In the genomic region with DNA sequence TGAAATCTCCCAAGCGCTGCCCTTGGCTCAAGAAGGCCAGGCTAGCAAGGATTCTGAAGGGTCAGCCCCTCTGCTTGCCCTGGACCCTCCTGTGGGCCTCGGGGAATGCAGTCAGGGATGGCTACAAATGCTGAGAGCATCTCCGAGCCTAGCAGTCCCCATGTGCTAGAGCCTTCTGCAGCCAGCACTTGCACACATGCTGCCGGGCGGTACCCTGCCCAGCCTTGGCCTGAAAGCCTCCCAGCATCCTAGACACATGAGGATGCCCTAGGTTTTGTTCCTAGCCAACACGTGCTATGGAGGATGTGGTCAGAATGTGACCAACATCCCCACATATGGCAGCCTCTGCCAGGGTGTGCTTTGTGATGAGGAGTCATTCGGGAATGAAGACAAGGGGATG, we compare ENCODE assay signal across 21 mouse cellular contexts. TPM values are rescaled to one million over a fixed set of nuclear protein-coding genes. Genes with fewer than 3 reads are reported as not detected.
"Had no signal": no experiment of that assay in that cellular context is flagged by ENCODE, and none has a peak within 500 bp of the region (broad histone marks: within the 10 kb centered on the region; RNA-seq: fewer than 3 reads in every experiment).

No protein-coding gene starts in this region.

- ATAC-seq: midbrain, embryonic 15.5 days had no signal

- H3K4me1 ChIP-seq: liver, embryonic 13.5 days had no signal

- H3K4me2 ChIP-seq: kidney, embryonic 15.5 days; liver, embryonic 13.5 days; midbrain, embryonic 15.5 days; stomach, embryonic 15.5 days had no signal

- H3K9me3 ChIP-seq: kidney, embryonic 15.5 days; liver, embryonic 13.5 days; midbrain, embryonic 12.5 days; midbrain, embryonic 15.5 days; stomach, embryonic 15.5 days had no signal

- H3K4me3 ChIP-seq: kidney, embryonic 15.5 days; liver, embryonic 13.5 days; midbrain, embryonic 12.5 days; midbrain, embryonic 15.5 days; stomach, embryonic 15.5 days had no signal

- H3K27me3 ChIP-seq: kidney, embryonic 15.5 days; midbrain, embryonic 15.5 days; stomach, embryonic 15.5 days had no signal

- H3K36me3 ChIP-seq: kidney, embryonic 15.5 days; liver, embryonic 13.5 days; midbrain, embryonic 12.5 days; midbrain, embryonic 15.5 days; stomach, embryonic 15.5 days had no signal

- H3K9ac ChIP-seq: kidney, embryonic 15.5 days; liver, embryonic 13.5 days; midbrain, embryonic 12.5 days; midbrain, embryonic 15.5 days; stomach, embryonic 15.5 days had no signal

- H3K27ac ChIP-seq: kidney, embryonic 15.5 days; liver, embryonic 13.5 days; midbrain, embryonic 12.5 days; midbrain, embryonic 15.5 days; stomach, embryonic 15.5 days had no signal

- DNase-seq: kidney, adult 11 months; kidney, adult 8-10 months; kidney, postnatal 10 days; kidney, postnatal 4 days; liver, embryonic 13.5 days; lung, adult 2 months; lung, postnatal 14 days; lung, postnatal 4 days; retina, postnatal 1 day; right cerebral cortex, postnatal 25 days; spleen, adult 18-20 months; thymus, postnatal 25 days had no signal

RNA-seq across cellular contexts. Expression of a gene that starts 6.6 kb away (rescaled TPM):
- total RNA-seq: liver, adult 2 months; megakaryocyte progenitor cell, adult 5-6 weeks; megakaryocyte-erythroid progenitor cell, adult 5-6 weeks; monocyte, adult 5-6 weeks; neutrophil, adult 5-6 weeks had no signal
